Mouse (Mus musculus): ENCODE results near the gene Stip1. TPM values are rescaled to one million over a fixed set of nuclear protein-coding genes. Genes with fewer than 3 reads are reported as not detected.
A peak's percentile ranks its signal among the peaks of the same experiment; 100 is the strongest.

Gene Stip1
- polyA plus RNA-seq, 1 experiment from 2014 or later, result 249 TPM

- Histone ChIP-seq H3K4me1 (peaks cover 42% of the 10 kb centered on the region), H3K4me2 (peak overlapping the region; percentile 44), H3K4me3 (peak overlapping the region; percentile 8; the same call in 1 of the 2 replicates), H3K27me3 (peaks cover 16% of the 10 kb centered on the region), H3K9ac (no peak overlapping the region), H3K9me3 (no peaks in the 10 kb centered on the region), H3K27ac (peak overlapping the region; percentile 41), H3K36me3 (no peaks in the 10 kb centered on the region)
- 13% methylated on average over 4 of the region's 4 CpGs for WGBS
- no peak for ATAC-seq (ENCODE audit: borderline replicate concordance, extremely low read depth, low FRiP score, low TSS enrichment)
These were observed 31.0 kb upstream of the Stip1 start for GRCm38 (mm10) chr19:7070775-7071174.

GRCm38 (mm10) chr19:7069781-7070763, 30.3 kb upstream of the Stip1 start:
- Histone ChIP-seq H3K4me2 (peak overlapping the region; percentile 44), H3K36me3 (no peaks in the 10 kb centered on the region), H3K4me3 (peak overlapping the region; percentile 8; the same call in 1 of the 2 replicates), H3K27ac (peak overlapping the region; percentile 41), H3K27me3 (peaks cover 16% of the 10 kb centered on the region), H3K4me1 (peaks cover 42% of the 10 kb centered on the region), H3K9ac (0 out of 2 replicates have a peak overlapping the region, but pooled peaks have one; percentile 17), H3K9me3 (no peaks in the 10 kb centered on the region)
- 7% methylated on average over 35 of the region's 35 CpGs for WGBS
- peak; percentile 84 for ATAC-seq (ENCODE audit: borderline replicate concordance, extremely low read depth, low FRiP score, low TSS enrichment)

- Histone ChIP-seq H3K9me3 (no peaks in the 10 kb centered on the region), H3K27ac (no peak overlapping the region), H3K4me3 (no peak overlapping the region), H3K27me3 (peaks cover 16% of the 10 kb centered on the region), H3K36me3 (no peaks in the 10 kb centered on the region), H3K4me2 (no peak overlapping the region), H3K9ac (no peak overlapping the region), H3K4me1 (peaks cover 42% of the 10 kb centered on the region)
- no peak for ATAC-seq (ENCODE audit: borderline replicate concordance, extremely low read depth, low FRiP score, low TSS enrichment)
- WGBS, result 44% methylated on average over 11 of the region's 11 CpGs
These were observed 29.1 kb upstream of the Stip1 start for GRCm38 (mm10) chr19:7068661-7069531.

- H3K4me3 ChIP-seq, result no peak overlapping the region
- H3K4me2 ChIP-seq, result no peak overlapping the region
- no peaks in the 10 kb centered on the region for H3K9me3 ChIP-seq
- 5% methylated on average over 14 of the region's 14 CpGs for WGBS
- H3K9ac ChIP-seq, result no peak overlapping the region
- no peak for ATAC-seq (ENCODE audit: borderline replicate concordance, extremely low read depth, low FRiP score, low TSS enrichment)
- H3K36me3 ChIP-seq, result no peaks in the 10 kb centered on the region
- H3K27ac ChIP-seq, result no peak overlapping the region
- H3K27me3 ChIP-seq, result peaks cover 16% of the 10 kb centered on the region
- peaks cover 42% of the 10 kb centered on the region for H3K4me1 ChIP-seq
These were observed 28.4 kb upstream of the Stip1 start for GRCm38 (mm10) chr19:7068136-7068535.

GRCm38 (mm10) chr19:7067344-7068050, 27.7 kb upstream of the Stip1 start:
- no peak overlapping the region for H3K9ac ChIP-seq
- no peak overlapping the region for H3K27ac ChIP-seq
- 39% methylated on average over 20 of the region's 20 CpGs for WGBS
- H3K9me3 ChIP-seq, result no peaks in the 10 kb centered on the region
- H3K27me3 ChIP-seq, result peaks cover 16% of the 10 kb centered on the region
- H3K4me3 ChIP-seq, result no peak overlapping the region
- peaks cover 42% of the 10 kb centered on the region for H3K4me1 ChIP-seq
- no peaks in the 10 kb centered on the region for H3K36me3 ChIP-seq
- ATAC-seq (ENCODE audit: borderline replicate concordance, extremely low read depth, low FRiP score, low TSS enrichment), result no peak
- H3K4me2 ChIP-seq, result no peak overlapping the region

- Histone ChIP-seq H3K27me3 (peaks cover 11% of the 10 kb centered on the region), H3K4me2 (peak overlapping the region; percentile 36; the same call in 1 of the 2 replicates), H3K4me3 (no peak overlapping the region), H3K27ac (no peak overlapping the region), H3K9ac (no peak overlapping the region), H3K9me3 (no peaks in the 10 kb centered on the region), H3K4me1 (peaks cover 39% of the 10 kb centered on the region), H3K36me3 (no peaks in the 10 kb centered on the region)
- WGBS, result 34% methylated on average over 8 of the region's 8 CpGs
- no peak for ATAC-seq (ENCODE audit: borderline replicate concordance, extremely low read depth, low FRiP score, low TSS enrichment)
These were observed 27.1 kb upstream of the Stip1 start for GRCm38 (mm10) chr19:7066828-7067342.

- H3K27ac ChIP-seq, result peak overlapping the region; percentile 56
- no peaks in the 10 kb centered on the region for H3K9me3 ChIP-seq
These were observed 26.5 kb upstream of the Stip1 start for GRCm38 (mm10) chr19:7066034-7066827.

GRCm38 (mm10) chr19:7064571-7064970, 24.8 kb upstream of the Stip1 start:
- Histone ChIP-seq H3K9ac (no peak overlapping the region), H3K9me3 (no peaks in the 10 kb centered on the region), H3K27me3 (peaks cover 11% of the 10 kb centered on the region), H3K4me1 (peaks cover 26% of the 10 kb centered on the region), H3K4me3 (no peak overlapping the region), H3K27ac (no peak overlapping the region), H3K4me2 (no peak overlapping the region), H3K36me3 (no peaks in the 10 kb centered on the region)
- ATAC-seq (ENCODE audit: borderline replicate concordance, extremely low read depth, low FRiP score, low TSS enrichment), result peak; percentile 55; the same call in 1 of the 2 replicates
- 8% methylated on average over 3 of the region's 3 CpGs for WGBS

More at GRCm38 (mm10) chr19:7066034-7066827, 26.5 kb upstream of the Stip1 start:
- no peaks in the 10 kb centered on the region for H3K36me3 ChIP-seq
- no peak overlapping the region for H3K4me3 ChIP-seq
- peak; percentile 6; the same call in 1 of the 2 replicates for ATAC-seq (ENCODE audit: borderline replicate concordance, extremely low read depth, low FRiP score, low TSS enrichment)
- H3K27me3 ChIP-seq, result peaks cover 11% of the 10 kb centered on the region
- peak overlapping the region; percentile 36; the same call in 1 of the 2 replicates for H3K4me2 ChIP-seq
- 24% methylated on average over 15 of the region's 15 CpGs for WGBS
- no peak overlapping the region for H3K9ac ChIP-seq
- H3K4me1 ChIP-seq, result peaks cover 39% of the 10 kb centered on the region

- Histone ChIP-seq H3K4me1 (peaks cover 20% of the 10 kb centered on the region), H3K27me3 (peaks cover 7% of the 10 kb centered on the region), H3K9me3 (no peaks in the 10 kb centered on the region), H3K36me3 (no peaks in the 10 kb centered on the region), H3K9ac (no peak overlapping the region), H3K4me2 (no peak overlapping the region), H3K4me3 (no peak overlapping the region), H3K27ac (no peak overlapping the region)
- no peak for ATAC-seq (ENCODE audit: borderline replicate concordance, extremely low read depth, low FRiP score, low TSS enrichment)
- WGBS, result 79% methylated on average over 8 of the region's 8 CpGs
These were observed 23.1 kb upstream of the Stip1 start for GRCm38 (mm10) chr19:7062916-7063315.

GRCm38 (mm10) chr19:7062110-7062509, 22.3 kb upstream of the Stip1 start:
- WGBS, result 82% methylated on average over 5 of the region's 5 CpGs
- Histone ChIP-seq H3K4me3 (no peak overlapping the region), H3K36me3 (no peaks in the 10 kb centered on the region), H3K9ac (no peak overlapping the region), H3K9me3 (no peaks in the 10 kb centered on the region), H3K4me1 (peaks cover 28% of the 10 kb centered on the region), H3K27me3 (no peaks in the 10 kb centered on the region), H3K27ac (no peak overlapping the region), H3K4me2 (no peak overlapping the region)
- ATAC-seq (ENCODE audit: borderline replicate concordance, extremely low read depth, low FRiP score, low TSS enrichment), result no peak
